Mouse (Mus musculus): Measurements from ENCODE around the gene Zw10. TPM values are rescaled to one million over a fixed set of nuclear protein-coding genes. Genes with fewer than 3 reads are reported as not detected.

The Zw10 gene
- polyA plus RNA-seq (2014; fragmentation: Illumina TruSeq; extraction: RNeasy Lipid Tissue Mini Kit (QIAGEN cat#74804); ENCODE audit: low read depth, low replicate concordance) = 16.8 TPM

GRCm38 (mm10) chr9:49055333-49056205, at the start of gene Zw10:
Gene Zw10 (plus strand): TSS chr9:49055613.

GRCm38 (mm10) chr9:49081107-49081506, 25.7 kb downstream of the Zw10 start, which contains the start of gene Tmprss5:
Gene Tmprss5 (plus strand): TSS chr9:49081260.

Other genes starting within 250 kb of the Zw10 start
- 24.0 TPM for gene Zbtb16, start 219.4 kb upstream of the Zw10 start, polyA plus RNA-seq (2014; fragmentation: Illumina TruSeq; extraction: RNeasy Lipid Tissue Mini Kit (QIAGEN cat#74804); ENCODE audit: low read depth, low replicate concordance)
- gene Htr3a, start 144.5 kb upstream of the Zw10 start, polyA plus RNA-seq (2014; fragmentation: Illumina TruSeq; extraction: RNeasy Lipid Tissue Mini Kit (QIAGEN cat#74804); ENCODE audit: low read depth, low replicate concordance) = 0.45 TPM
- gene Htr3b, start 90.6 kb upstream of the Zw10 start, polyA plus RNA-seq (2014; fragmentation: Illumina TruSeq; extraction: RNeasy Lipid Tissue Mini Kit (QIAGEN cat#74804); ENCODE audit: low read depth, low replicate concordance) = not detected
- gene Usp28, start 70.2 kb upstream of the Zw10 start, polyA plus RNA-seq (2014; fragmentation: Illumina TruSeq; extraction: RNeasy Lipid Tissue Mini Kit (QIAGEN cat#74804); ENCODE audit: low read depth, low replicate concordance) = 118 TPM
- gene Tmprss5, start 25.6 kb downstream of the Zw10 start, polyA plus RNA-seq (2014; fragmentation: Illumina TruSeq; extraction: RNeasy Lipid Tissue Mini Kit (QIAGEN cat#74804); ENCODE audit: low read depth, low replicate concordance) = not detected
- gene Gm4894, start 194.9 kb downstream of the Zw10 start, polyA plus RNA-seq (2014; fragmentation: Illumina TruSeq; extraction: RNeasy Lipid Tissue Mini Kit (QIAGEN cat#74804); ENCODE audit: low read depth, low replicate concordance) = not detected